Mouse (Mus musculus) kidney, embryonic 14.5 days (tissue): ENCODE results near the gene Atf5. TPM values are rescaled to one million over a fixed set of nuclear protein-coding genes. Genes with fewer than 3 reads are reported as not detected.

Source experiments
- ATAC-seq: fragments of 200-750 bp; cut with Nextera tagmentation; 2 replicates; pipeline ENCODE4 v1.8.0; 2017; ENCODE audit warnings: moderate number of reproducible peaks, mild to moderate bottlenecking, moderate TSS enrichment, moderate library complexity; ENCODE audit not compliant: low FRiP score, low TSS enrichment
- H3K27ac ChIP-seq: fragments of 300-500 bp; sonication (generic); 2 replicates; pipeline ENCODE4 v1.5.1; 2014; ENCODE audit warnings: low read depth, mild to moderate bottlenecking, low read length, moderate library complexity, mixed read lengths
- H3K27me3 ChIP-seq: fragments of 300-500 bp; sonication (generic); 2 replicates; pipeline ENCODE4 v1.6.1; 2014; ENCODE audit warnings: mild to moderate bottlenecking, low read length; ENCODE audit not compliant: control insufficient read depth, insufficient read depth
- H3K36me3 ChIP-seq: fragments of 300-500 bp; sonication (generic); 2 replicates; pipeline ENCODE4 v1.6.1; 2014; ENCODE audit warnings: low read length, mixed read lengths; ENCODE audit not compliant: control insufficient read depth, insufficient read depth
- H3K4me1 ChIP-seq: fragments of 300-500 bp; sonication (generic); 2 replicates; pipeline ENCODE4 v1.6.1; 2014; ENCODE audit warnings: low read length, mixed read lengths; ENCODE audit not compliant: control insufficient read depth, insufficient read depth
- H3K4me2 ChIP-seq: fragments of 300-500 bp; sonication (generic); replicated peaks from 2 replicates; pipeline ENCODE4 v1.6.1; 2014; ENCODE audit warnings: low read depth, mild to moderate bottlenecking, low read length
- H3K4me3 ChIP-seq: fragments of 300-500 bp; sonication (generic); 2 replicates; pipeline ENCODE4 v1.5.1; 2014; ENCODE audit warnings: mild to moderate bottlenecking, low read length
- H3K9ac ChIP-seq: fragments of 300-500 bp; sonication (generic); 2 replicates; pipeline ENCODE4 v1.6.1; 2014; ENCODE audit warnings: low read depth, mild to moderate bottlenecking, low read length, moderate library complexity
- H3K9me3 ChIP-seq: fragments of 300-500 bp; sonication (generic); 2 replicates; pipeline ENCODE4 v1.6.1; 2016; ENCODE audit warnings: low read length; ENCODE audit not compliant: control insufficient read depth
- WGBS: fragments of 180-500 bp; shearing (Covaris S2); extraction: QIAGEN DNeasy Blood & Tissue Kit; methylation state at CpG from one replicate; pipeline ENCODE4 v1.1.7; 2014; 5-methylcytosine and 5-hydroxymethylcytosine counted together
- polyA plus RNA-seq: library from polyadenylated mRNA; unstranded; fragments of >200 nt; fragmentation: Nextera tagmentation; extraction: Ambion mirVana; gene quantifications from 2 replicates; pipeline ENCODE4 v1.2.1, GENCODE M21; 2014

Atf5 gene
- polyA plus RNA-seq, 1 experiment from 2014 or later = 2.5 TPM

DNA sequence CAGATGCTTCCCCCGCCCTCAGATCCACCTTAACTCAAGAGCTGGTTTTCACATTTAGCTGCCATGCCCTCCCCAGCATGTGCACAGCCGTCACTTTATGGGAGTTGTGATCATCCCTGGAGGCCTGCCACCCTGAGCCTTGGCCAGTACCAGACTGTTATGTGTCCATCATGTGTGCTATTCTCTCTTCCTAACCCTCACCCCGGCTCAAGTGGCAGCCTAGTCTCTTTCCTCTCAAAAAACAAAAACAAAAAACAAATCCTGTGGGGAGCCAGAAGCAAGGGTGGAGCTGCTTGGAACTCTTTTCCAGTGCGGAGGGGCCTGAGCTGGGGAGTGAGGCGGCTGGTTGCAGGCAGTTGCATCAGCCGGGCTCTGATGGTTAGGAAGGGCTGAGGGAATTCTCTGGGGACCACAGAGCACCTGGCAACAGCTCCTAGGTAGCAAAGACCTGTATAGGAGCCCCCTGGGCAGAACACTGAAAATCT lies 2.3 kb upstream of the Atf5 start:
- peak overlapping the region; percentile 67 for H3K4me2 ChIP-seq
- no peak for ATAC-seq
- peak overlapping the region; percentile 56 for H3K9ac ChIP-seq
- no peaks in the 10 kb centered on the region for H3K9me3 ChIP-seq
- H3K4me3 ChIP-seq = peak overlapping the region; percentile 87
- 45% methylated on average over 6 of the region's 6 CpGs for WGBS
- H3K36me3 ChIP-seq = peaks cover 9% of the 10 kb centered on the region; the same call in 1 of the 2 replicates
- H3K4me1 ChIP-seq = peaks cover 30% of the 10 kb centered on the region
- H3K27ac ChIP-seq = no peak overlapping the region
- no peaks in the 10 kb centered on the region for H3K27me3 ChIP-seq

DNA sequence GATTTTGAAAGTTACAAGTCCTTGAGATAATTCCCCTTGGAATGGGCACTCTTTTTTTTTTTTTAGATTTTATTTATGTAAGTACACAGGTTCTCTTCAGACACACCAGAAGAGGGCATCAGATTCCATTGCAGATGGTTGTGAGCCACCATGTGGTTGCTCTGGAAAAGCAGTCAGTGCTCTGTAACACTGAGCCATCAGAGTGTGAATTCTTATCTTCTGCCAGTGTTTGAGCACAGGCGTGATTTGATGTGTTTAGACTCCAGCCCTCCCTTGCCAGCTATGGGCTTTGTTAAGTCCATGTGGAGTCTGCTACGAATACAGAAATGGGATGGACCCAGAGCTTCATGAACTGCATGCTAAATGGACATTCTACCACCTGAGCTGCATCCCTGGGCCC lies 1.7 kb upstream of the Atf5 start:
- Histone ChIP-seq H3K36me3 (peaks cover 7% of the 10 kb centered on the region; the same call in 1 of the 2 replicates), H3K4me3 (peak overlapping the region; percentile 87), H3K27me3 (no peaks in the 10 kb centered on the region), H3K9ac (peak overlapping the region; percentile 98; the same call in 1 of the 2 replicates), H3K9me3 (no peaks in the 10 kb centered on the region), H3K4me1 (peaks cover 28% of the 10 kb centered on the region), H3K27ac (no peak overlapping the region), H3K4me2 (peak overlapping the region; percentile 67)
- 40% methylated on average over 2 of the region's 2 CpGs for WGBS
- no peak for ATAC-seq

DNA sequence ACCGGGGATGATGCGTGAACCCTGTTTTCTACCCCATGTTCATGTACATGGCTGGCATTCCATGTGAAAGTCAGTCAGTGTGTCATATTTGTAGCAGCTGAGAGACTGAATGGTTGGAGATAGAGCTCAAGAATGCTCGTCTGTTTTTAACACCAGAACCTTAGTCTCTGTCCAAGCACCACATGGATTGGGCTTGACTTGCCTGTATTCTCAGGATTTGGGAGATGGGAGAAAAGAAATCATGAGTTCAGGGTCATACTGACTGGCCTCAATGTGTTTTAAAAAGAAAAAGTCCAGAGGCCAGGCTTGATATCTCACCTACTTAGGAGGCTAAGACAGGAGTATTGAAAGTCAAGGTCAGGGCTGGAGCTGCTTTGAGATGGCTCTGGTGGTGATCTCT lies 983 bp upstream of the Atf5 start:
- peak overlapping the region; percentile 98 for H3K9ac ChIP-seq
- H3K36me3 ChIP-seq = peaks cover 7% of the 10 kb centered on the region; the same call in 1 of the 2 replicates
- peak overlapping the region; percentile 87 for H3K4me3 ChIP-seq
- ATAC-seq = no peak
- no peaks in the 10 kb centered on the region for H3K27me3 ChIP-seq
- 31% methylated on average over 3 of the region's 3 CpGs for WGBS
- H3K4me1 ChIP-seq = peaks cover 28% of the 10 kb centered on the region
- H3K9me3 ChIP-seq = no peaks in the 10 kb centered on the region
- no peak overlapping the region for H3K27ac ChIP-seq
- H3K4me2 ChIP-seq = peak overlapping the region; percentile 67

DNA sequence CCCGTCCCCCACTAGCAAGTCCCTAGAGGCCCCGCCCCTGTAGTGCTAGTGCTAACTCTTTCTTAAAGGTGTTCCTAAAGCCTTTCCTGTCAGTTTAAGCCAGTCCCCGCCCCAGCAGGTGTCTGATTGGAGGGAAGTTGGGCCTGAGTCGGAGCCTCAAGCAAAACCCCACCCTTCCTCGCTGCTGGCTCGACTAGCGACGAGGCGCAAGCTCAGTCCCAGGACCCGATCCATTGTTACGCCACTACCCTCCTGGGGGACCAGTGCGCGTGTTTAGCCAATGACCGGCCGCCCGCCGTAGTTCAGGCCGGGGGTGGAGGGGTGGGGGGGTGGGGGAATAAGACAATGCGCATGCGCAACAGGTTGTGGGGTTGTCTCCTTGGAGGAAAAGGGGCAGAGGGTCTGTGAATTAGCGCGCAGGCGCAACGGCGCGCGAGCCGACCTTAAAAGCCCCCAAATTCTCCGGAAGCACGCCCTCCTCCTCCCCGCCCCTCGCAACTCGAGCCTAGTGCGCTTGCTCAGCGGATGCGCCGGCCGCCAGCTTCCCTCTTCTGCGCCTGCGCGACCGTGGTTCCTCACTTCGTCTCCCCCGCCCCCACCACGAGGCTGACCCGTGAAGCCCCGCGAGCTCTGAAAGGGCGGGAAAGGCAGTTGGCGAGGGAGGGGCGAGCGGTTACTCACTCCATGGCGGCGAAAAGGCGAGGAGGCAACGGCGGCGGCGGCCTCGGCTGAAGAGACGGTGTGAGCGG lies 563 bp downstream of the Atf5 start, which contains the start of the genes Nup62 and Il4i1:
Gene Nup62 (plus strand): TSS at position 368 of the 749 bp plus-strand sequence.
Gene Il4i1 (plus strand): TSS at position 667 of the 749 bp plus-strand sequence.
- Histone ChIP-seq H3K36me3 (peaks cover 11% of the 10 kb centered on the region; the same call in 1 of the 2 replicates), H3K27me3 (no peaks in the 10 kb centered on the region), H3K4me1 (peaks cover 23% of the 10 kb centered on the region), H3K4me3 (peak within 1 kb of the TSS; percentile 87), H3K27ac (peak within 1 kb of the TSS; percentile 99), H3K9ac (peak within 1 kb of the TSS; percentile 98), H3K9me3 (no peaks in the 10 kb centered on the region), H3K4me2 (peak within 1 kb of the TSS; percentile 67)
- WGBS = 1% methylated on average over 62 of the region's 62 CpGs
- peak; percentile 96 for ATAC-seq

DNA sequence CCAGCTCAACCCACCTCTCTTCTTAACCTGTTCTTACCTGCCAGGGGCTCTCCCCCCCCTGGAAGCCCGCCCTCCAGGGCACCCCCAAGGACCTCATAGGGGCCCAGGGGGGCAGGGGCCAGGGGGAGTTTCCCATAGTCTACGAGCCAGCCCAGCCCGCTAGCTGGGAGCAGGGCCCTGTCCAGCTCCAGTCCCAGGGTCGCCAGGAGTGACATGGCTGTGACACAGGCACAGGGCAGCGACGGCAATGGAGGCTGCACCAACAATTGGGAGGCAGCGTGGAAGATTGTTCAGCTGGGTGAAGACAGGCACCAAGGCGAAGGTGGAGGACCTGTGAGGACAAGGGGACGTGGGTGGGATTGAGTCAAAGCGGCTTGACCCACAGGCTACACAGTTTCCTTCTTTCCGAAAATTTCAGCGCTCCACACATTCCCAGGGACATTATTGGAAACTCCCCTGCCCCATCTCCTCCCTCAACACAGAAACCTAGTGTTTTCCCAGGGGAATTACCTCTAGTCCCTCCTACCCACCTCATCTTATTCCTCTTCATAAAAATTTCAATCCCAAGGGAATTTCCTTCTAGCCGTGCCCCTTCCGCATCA lies 1.4 kb downstream of the Atf5 start:
- Histone ChIP-seq H3K4me1 (peaks cover 20% of the 10 kb centered on the region), H3K27ac (peak overlapping the region; percentile 99; the same call in 1 of the 2 replicates), H3K36me3 (peaks cover 11% of the 10 kb centered on the region; the same call in 1 of the 2 replicates), H3K27me3 (no peaks in the 10 kb centered on the region), H3K4me2 (peak overlapping the region; percentile 67), H3K4me3 (peak overlapping the region; percentile 87), H3K9me3 (no peaks in the 10 kb centered on the region), H3K9ac (peak overlapping the region; percentile 98; the same call in 1 of the 2 replicates)
- ATAC-seq = 0 out of 2 replicates have a peak, but pooled peaks have one; percentile 0
- 35% methylated on average over 14 of the region's 14 CpGs for WGBS

DNA sequence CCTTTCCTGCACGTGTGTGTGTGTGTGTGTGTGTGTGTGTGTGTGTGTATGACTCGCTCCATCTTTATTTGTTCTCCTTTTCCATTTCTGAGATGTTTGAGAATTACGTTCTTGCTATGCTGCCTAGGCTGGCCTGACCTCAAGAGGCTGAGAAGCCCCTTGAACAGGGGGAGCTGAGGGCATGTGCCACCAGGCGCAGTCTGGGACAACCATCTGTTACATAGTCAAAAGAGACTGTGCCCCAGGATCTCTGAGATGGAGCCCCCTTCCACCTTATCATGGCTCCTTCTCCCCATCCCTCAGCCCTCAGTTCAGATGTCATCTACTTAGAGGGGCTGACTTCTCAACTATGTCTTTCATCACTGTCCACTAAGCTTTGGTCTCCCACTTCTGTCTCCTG lies 2.0 kb downstream of the Atf5 start:
- WGBS = 92% methylated on average over 4 of the region's 4 CpGs
- no peak for ATAC-seq
- no peak overlapping the region for H3K4me2 ChIP-seq

DNA sequence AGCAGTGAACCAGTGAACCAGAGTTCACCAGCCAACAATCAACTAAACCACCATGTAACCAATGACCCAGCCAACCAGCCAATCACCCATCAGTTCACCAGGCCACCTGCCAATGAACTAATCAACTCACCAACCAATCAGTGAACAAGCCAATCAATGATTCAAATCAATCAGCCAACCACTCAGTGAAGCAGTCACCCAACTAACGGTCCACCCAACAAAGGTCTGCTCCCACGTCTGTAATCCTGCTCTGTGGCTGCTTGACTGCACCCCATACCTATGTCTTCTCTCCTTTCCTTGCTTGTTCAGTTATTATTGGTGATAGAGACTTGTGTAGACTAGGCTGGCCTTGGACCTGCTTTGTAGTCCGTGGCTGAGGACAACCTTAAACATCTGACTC lies 2.5 kb downstream of the Atf5 start:
- Histone ChIP-seq H3K4me1 (peaks cover 16% of the 10 kb centered on the region), H3K9me3 (no peaks in the 10 kb centered on the region), H3K36me3 (peaks cover 11% of the 10 kb centered on the region; the same call in 1 of the 2 replicates), H3K9ac (no peak overlapping the region), H3K4me2 (no peak overlapping the region), H3K4me3 (no peak overlapping the region), H3K27me3 (no peaks in the 10 kb centered on the region), H3K27ac (no peak overlapping the region)
- no peak for ATAC-seq
- WGBS = 87% methylated on average over 3 of the region's 3 CpGs

More for the DNA sequence above, 2.0 kb downstream of the Atf5 start:
- Histone ChIP-seq H3K27ac (no peak overlapping the region), H3K9ac (no peak overlapping the region), H3K9me3 (no peaks in the 10 kb centered on the region), H3K4me3 (no peak overlapping the region), H3K36me3 (peaks cover 11% of the 10 kb centered on the region; the same call in 1 of the 2 replicates), H3K4me1 (peaks cover 20% of the 10 kb centered on the region), H3K27me3 (no peaks in the 10 kb centered on the region)

DNA sequence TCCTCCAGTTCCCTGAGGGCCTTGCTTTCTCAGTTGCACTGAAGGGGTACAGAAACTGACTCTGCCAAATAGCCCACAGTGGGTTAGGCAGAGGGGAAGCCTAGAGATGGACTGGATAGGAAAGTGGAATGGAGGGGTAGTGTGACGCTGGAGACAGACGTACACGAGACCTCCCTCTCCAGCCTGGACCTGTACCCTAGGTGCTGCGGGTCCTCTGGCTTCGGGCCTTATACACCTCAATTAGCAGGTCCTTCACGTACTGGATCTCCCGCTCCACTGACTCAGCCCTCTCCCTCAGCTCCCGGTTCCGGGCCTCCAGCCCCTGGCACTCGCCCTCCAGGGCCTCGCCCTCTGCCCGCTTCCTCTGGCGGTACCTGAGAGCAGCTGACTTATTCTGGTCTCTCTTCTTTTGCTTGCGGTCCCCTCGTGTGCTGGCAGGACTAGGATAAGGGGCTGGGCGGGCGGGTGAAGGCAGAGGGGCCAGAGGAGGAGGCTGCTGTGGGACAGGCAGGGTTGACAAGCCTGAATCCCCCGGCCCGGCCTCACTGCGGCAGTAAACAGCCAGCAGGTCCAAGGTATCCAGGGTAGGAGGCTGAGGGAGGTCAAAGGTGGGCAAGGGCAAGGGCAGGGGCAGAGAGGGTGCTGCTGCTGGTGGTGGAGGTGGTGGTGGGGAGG lies 3.7 kb downstream of the Atf5 start:
- peaks cover 11% of the 10 kb centered on the region; the same call in 1 of the 2 replicates for H3K36me3 ChIP-seq
- H3K9ac ChIP-seq = no peak overlapping the region
- peaks cover 4% of the 10 kb centered on the region; the same call in 1 of the 2 replicates for H3K4me1 ChIP-seq
- H3K27ac ChIP-seq = no peak overlapping the region
- no peak for ATAC-seq
- H3K9me3 ChIP-seq = no peaks in the 10 kb centered on the region
- no peaks in the 10 kb centered on the region for H3K27me3 ChIP-seq
- 88% methylated on average over 20 of the region's 20 CpGs for WGBS
- H3K4me2 ChIP-seq = no peak overlapping the region
- H3K4me3 ChIP-seq = no peak overlapping the region
